Mouse (Mus musculus): Measurements from ENCODE around the gene Cd24a. TPM values are rescaled to one million over a fixed set of nuclear protein-coding genes. Genes with fewer than 3 reads are reported as not detected.

Cd24a gene
- total and polyA plus RNA-seq, 3 experiments, result 469 to 2,766 (median 2,120) TPM

- H3K9ac ChIP-seq (ENCODE audit: insufficient read depth, low read depth), result no peak overlapping the region
- dilution Hi-C loops (cut with MboI; ENCODE audit: extremely low pct_ligation_motif_present, extremely low pct_unique_long_range_greater_than_20kb, low sequenced_read_pairs), result no loop called here
Observed at GRCm38 (mm10) chr10:43594187-43594586, 16.1 kb downstream of the Cd24a start.

GRCm38 (mm10) chr10:43594894-43595293 lies 16.8 kb downstream of the Cd24a start:
- DNase-seq (ENCODE audit: extremely low read depth), result no peak
- Histone ChIP-seq H3K79me2 (replicated peaks; ENCODE audit: control insufficient read depth, extremely low read depth, insufficient read depth, poor library complexity, severe bottlenecking) (no peaks in the 10 kb centered on the region), H3K4me1 (ENCODE audit: control insufficient read depth in 1 of 2, insufficient read depth in 2 of 2) (peaks cover 5 to 8% of the 10 kb centered on the region in 2 experiments; a peak in 1 of 4 replicates), H3K36me3 (replicated peaks in 1 of 2; ENCODE audit: control insufficient read depth in 1 of 2, insufficient read depth in 1 of 2, low read length in 1 of 2) (no peaks in the 10 kb centered on the region), H3K4me2 (ENCODE audit: insufficient read depth, low read depth, poor library complexity, severe bottlenecking) (no peak overlapping the region), H3K27ac (ENCODE audit: insufficient read depth, low read depth) (no peak overlapping the region), H3K4me3 (replicated peaks in 1 of 3; ENCODE audit: low read depth in 2 of 3, low read length in 2 of 3, poor library complexity in 1 of 3) (no peak overlapping the region), H3K27me3 (replicated peaks) (no peaks in the 10 kb centered on the region), H3K9me3 (replicated peaks; ENCODE audit: low read length) (no peaks in the 10 kb centered on the region), H3K9ac (ENCODE audit: insufficient read depth, low read depth) (no peak overlapping the region)
- in situ Hi-C loops (cut with MboI; ENCODE audit: low pct_ligation_motif_present, low pct_unique_long_range_greater_than_20kb, low sequenced_read_pairs), result no loop called here
- no peak for TF ChIP-seq PAX5 (IDR thresholded peaks at IDR 0.05; ENCODE audit: low read length)
- TF ChIP-seq SMC3 (IDR thresholded peaks at IDR 0.05; ENCODE audit: low read depth, low read length), result no peak
- no peak for TF ChIP-seq USF1 (IDR thresholded peaks at IDR 0.05; ENCODE audit: low read depth, low read length)
- TF ChIP-seq USF2 (conservative IDR thresholded peaks at IDR 0.05; ENCODE audit: low read depth, low read length), result no peak
- no peak for TF ChIP-seq NELFE (IDR thresholded peaks at IDR 0.05; ENCODE audit: low read depth, low read length)
- TF ChIP-seq JUN (IDR thresholded peaks at IDR 0.05; ENCODE audit: insufficient read depth, low read depth, low read length), result no peak
- TF ChIP-seq SIN3A (IDR thresholded peaks at IDR 0.05; ENCODE audit: low read length), result no peak
- TF ChIP-seq ZKSCAN1 (IDR thresholded peaks at IDR 0.05; ENCODE audit: borderline replicate concordance, low read depth, low read length), result no peak
- TF ChIP-seq TCF12 (IDR thresholded peaks at IDR 0.05; ENCODE audit: low read depth, low read length), result no peak
- TF ChIP-seq MAZ (IDR thresholded peaks at IDR 0.05; ENCODE audit: low read depth, low read length), result no peak
- no peak for TF ChIP-seq BHLHE40 (IDR thresholded peaks at IDR 0.05; ENCODE audit: low read depth, low read length)
- no peak for TF ChIP-seq MEF2A (IDR thresholded peaks at IDR 0.05; ENCODE audit: borderline replicate concordance, low read depth, low read length)
- TF ChIP-seq CHD2 (IDR thresholded peaks at IDR 0.05; ENCODE audit: low read length), result no peak
- no peak for TF ChIP-seq ZNF384 (IDR thresholded peaks at IDR 0.05; ENCODE audit: low read depth, low read length)
- no peak for TF ChIP-seq ELF1 (IDR thresholded peaks at IDR 0.05; ENCODE audit: low read depth, low read length)
- no peak for TF ChIP-seq RCOR1 (conservative IDR thresholded peaks at IDR 0.05; ENCODE audit: low read depth, low read length)
- TF ChIP-seq EP300 (IDR thresholded peaks at IDR 0.05; ENCODE audit: low read length), result no peak
- TF ChIP-seq MAFK (IDR thresholded peaks at IDR 0.05; ENCODE audit: insufficient replicate concordance, low read length), result no peak
- no peak for TF ChIP-seq IRF4 (IDR thresholded peaks at IDR 0.05; ENCODE audit: low read depth, low read length)
- dilution Hi-C loops (cut with MboI; ENCODE audit: extremely low pct_ligation_motif_present, extremely low pct_unique_long_range_greater_than_20kb, low sequenced_read_pairs), result no loop called here

More at GRCm38 (mm10) chr10:43594187-43594586, 16.1 kb downstream of the Cd24a start:
- H3K4me2 ChIP-seq (ENCODE audit: insufficient read depth, low read depth, poor library complexity, severe bottlenecking), result no peak overlapping the region
- in situ Hi-C loops (cut with MboI; ENCODE audit: low pct_ligation_motif_present, low pct_unique_long_range_greater_than_20kb, low sequenced_read_pairs), result no loop called here
- no peaks in the 10 kb centered on the region for H3K36me3 ChIP-seq (replicated peaks in 1 of 2; ENCODE audit: control insufficient read depth in 1 of 2, insufficient read depth in 1 of 2, low read length in 1 of 2)
- no peak for DNase-seq (ENCODE audit: extremely low read depth)
- TF ChIP-seq EP300 (IDR thresholded peaks at IDR 0.05; ENCODE audit: low read length), result no peak
- no peak for TF ChIP-seq MAZ (IDR thresholded peaks at IDR 0.05; ENCODE audit: low read depth, low read length)
- TF ChIP-seq TCF12 (IDR thresholded peaks at IDR 0.05; ENCODE audit: low read depth, low read length), result no peak
- TF ChIP-seq ZKSCAN1 (IDR thresholded peaks at IDR 0.05; ENCODE audit: borderline replicate concordance, low read depth, low read length), result no peak
- TF ChIP-seq MYC (IDR thresholded peaks at IDR 0.05; ENCODE audit: low read depth, low read length), result no peak
- no peak for TF ChIP-seq ZMIZ1 (IDR thresholded peaks at IDR 0.05; ENCODE audit: low read depth, low read length)
- no peak for TF ChIP-seq USF1 (IDR thresholded peaks at IDR 0.05; ENCODE audit: low read depth, low read length)
- TF ChIP-seq ZC3H11A (IDR thresholded peaks at IDR 0.05; ENCODE audit: low read depth, low read length), result no peak
- no peak for TF ChIP-seq JUND (conservative IDR thresholded peaks at IDR 0.05; ENCODE audit: low read depth, low read length)
- no peak for TF ChIP-seq SMC3 (IDR thresholded peaks at IDR 0.05; ENCODE audit: low read depth, low read length)
- no peak for TF ChIP-seq SIN3A (IDR thresholded peaks at IDR 0.05; ENCODE audit: low read length)
- TF ChIP-seq KAT2A (IDR thresholded peaks at IDR 0.05; ENCODE audit: insufficient replicate concordance, low read length), result no peak
- TF ChIP-seq ZNF384 (IDR thresholded peaks at IDR 0.05; ENCODE audit: low read depth, low read length), result no peak
- H3K4me3 ChIP-seq (replicated peaks in 1 of 3; ENCODE audit: low read depth in 2 of 3, low read length in 2 of 3, poor library complexity in 1 of 3), result no peak overlapping the region
- no peaks in the 10 kb centered on the region for H3K27me3 ChIP-seq (replicated peaks)
- H3K27ac ChIP-seq (ENCODE audit: insufficient read depth, low read depth), result no peak overlapping the region
- peaks cover 7 to 8% of the 10 kb centered on the region in 2 experiments; a peak in 1 of 4 replicates for H3K4me1 ChIP-seq (ENCODE audit: control insufficient read depth in 1 of 2, insufficient read depth in 2 of 2)
- H3K79me2 ChIP-seq (replicated peaks; ENCODE audit: control insufficient read depth, extremely low read depth, insufficient read depth, poor library complexity, severe bottlenecking), result no peaks in the 10 kb centered on the region
- H3K9me3 ChIP-seq (replicated peaks; ENCODE audit: low read length), result no peaks in the 10 kb centered on the region
